Mouse (Mus musculus) neural tube, embryonic 13.5 days (tissue): ENCODE measurements around the gene Snupn. TPM values are rescaled to one million over a fixed set of nuclear protein-coding genes. Genes with fewer than 3 reads are reported as not detected.
A peak's percentile ranks its signal among the peaks of the same experiment; 100 is the strongest.
"Not testable (repeated sequence)": the region's sequence is repeated elsewhere in the genome, so short reads cannot be mapped to it uniquely, and the experiment has no call there.

Experiments
- ATAC-seq: fragments of 200-750 bp; cut with Nextera tagmentation; 2 replicates; pipeline ENCODE4 v1.8.0; 2017; ENCODE audit warnings: low read depth, mild to moderate bottlenecking, moderate TSS enrichment, moderate library complexity
- H3K27ac ChIP-seq: fragments of 300-500 bp; sonication (generic); replicated peaks from 2 replicates; pipeline ENCODE4 v1.5.1; 2015; ENCODE audit warnings: moderate library complexity, mild to moderate bottlenecking, inconsistent platforms
- H3K27me3 ChIP-seq: fragments of 300-500 bp; sonication (generic); 2 replicates; pipeline ENCODE4 v1.6.1; 2015; ENCODE audit warnings: mild to moderate bottlenecking, inconsistent platforms
- H3K36me3 ChIP-seq: fragments of 300-500 bp; sonication (generic); 2 replicates; pipeline ENCODE4 v1.6.1; 2015; ENCODE audit warnings: mild to moderate bottlenecking, inconsistent platforms
- H3K4me1 ChIP-seq: fragments of 300-500 bp; sonication (generic); replicated peaks from 2 replicates; pipeline ENCODE4 v1.6.1; 2015; ENCODE audit warnings: inconsistent platforms
- H3K4me2 ChIP-seq: fragments of 300-500 bp; sonication (generic); 2 replicates; pipeline ENCODE4 v1.6.1; 2015; ENCODE audit warnings: inconsistent platforms, mild to moderate bottlenecking, moderate library complexity
- H3K4me3 ChIP-seq: fragments of 300-500 bp; sonication (generic); 2 replicates; pipeline ENCODE4 v1.5.1; 2015; ENCODE audit warnings: mild to moderate bottlenecking, inconsistent platforms
- H3K9ac ChIP-seq: fragments of 300-500 bp; sonication (generic); 2 replicates; pipeline ENCODE4 v1.6.1; 2015; ENCODE audit warnings: moderate library complexity, mild to moderate bottlenecking, inconsistent platforms
- H3K9me3 ChIP-seq: fragments of 300-500 bp; sonication (generic); 2 replicates; pipeline ENCODE4 v1.6.1; 2016; ENCODE audit warnings: inconsistent platforms
- WGBS: fragments of 180-500 bp; shearing (Covaris S2); methylation state at CpG from one replicate; pipeline ENCODE4 v1.1.7; 2015; 5-methylcytosine and 5-hydroxymethylcytosine counted together
- polyA plus RNA-seq: library from polyadenylated mRNA; unstranded; fragments of >200 nt; fragmentation: Nextera tagmentation; extraction: Ambion mirVana; gene quantifications from 2 replicates; pipeline ENCODE4 v1.2.1, GENCODE M21; 2015

The Snupn gene
- 28.7 and 29.0 TPM in 2 replicates for polyA plus RNA-seq

- Histone ChIP-seq H3K4me1 (peaks cover 14% of the 10 kb centered on the region), H3K4me2 (peak within 1 kb of the TSS; percentile 87), H3K27me3 (no peaks in the 10 kb centered on the region), H3K9ac (peak within 1 kb of the TSS; percentile 79), H3K36me3 (no peaks in the 10 kb centered on the region), H3K9me3 (no peaks in the 10 kb centered on the region), H3K4me3 (peak within 1 kb of the TSS; percentile 63), H3K27ac (peak within 1 kb of the TSS; percentile 82)
- under 1% methylated on average over 50 of the region's 50 CpGs for WGBS
- ATAC-seq: peak; percentile 99
These were observed at the start of gene Snupn for GRCm38 (mm10) chr9:56950414-56951400. TSS of gene Snupn (plus strand) at chr9:56950878.

GRCm38 (mm10) chr9:56901187-56901586 is 49.5 kb upstream of the Snupn start:
- no peak overlapping the region for H3K9ac ChIP-seq
- no peak for ATAC-seq
- 76% methylated on average over 8 of the region's 8 CpGs for WGBS
- H3K9me3 ChIP-seq: no peaks in the 10 kb centered on the region
- no peak overlapping the region for H3K27ac ChIP-seq
- no peak overlapping the region for H3K4me3 ChIP-seq
- no peaks in the 10 kb centered on the region for H3K36me3 ChIP-seq
- no peak overlapping the region for H3K4me2 ChIP-seq
- 0 out of 2 replicates have a peak, but pooled peaks cover 4% of the 10 kb centered on the region for H3K4me1 ChIP-seq
- no peaks in the 10 kb centered on the region for H3K27me3 ChIP-seq

- no peak overlapping the region for H3K27ac ChIP-seq
- ATAC-seq: no peak
- 84% methylated on average over 3 of the region's 3 CpGs for WGBS
- H3K9ac ChIP-seq: no peak overlapping the region
- H3K4me2 ChIP-seq: no peak overlapping the region
- H3K4me3 ChIP-seq: no peak overlapping the region
- no peaks in the 10 kb centered on the region for H3K27me3 ChIP-seq
- H3K4me1 ChIP-seq: 0 out of 2 replicates have a peak, but pooled peaks cover 4% of the 10 kb centered on the region
- H3K36me3 ChIP-seq: no peaks in the 10 kb centered on the region
- H3K9me3 ChIP-seq: no peaks in the 10 kb centered on the region
These were observed 47.0 kb upstream of the Snupn start for GRCm38 (mm10) chr9:56903662-56904061.

GRCm38 (mm10) chr9:56907549-56907948 is 43.1 kb upstream of the Snupn start:
- H3K27ac ChIP-seq: no peak overlapping the region
- no peaks in the 10 kb centered on the region for H3K4me1 ChIP-seq
- no peaks in the 10 kb centered on the region for H3K36me3 ChIP-seq
- peaks cover 4% of the 10 kb centered on the region; the same call in 1 of the 2 replicates for H3K27me3 ChIP-seq
- no peak overlapping the region for H3K4me2 ChIP-seq
- no peaks in the 10 kb centered on the region for H3K9me3 ChIP-seq
- no peak overlapping the region for H3K9ac ChIP-seq
- WGBS: 84% methylated on average over 9 of the region's 9 CpGs
- no peak for ATAC-seq
- no peak overlapping the region for H3K4me3 ChIP-seq

- H3K4me3 ChIP-seq, H3K9me3 ChIP-seq, H3K36me3 ChIP-seq, H3K9ac ChIP-seq, H3K4me1 ChIP-seq, H3K27me3 ChIP-seq, ATAC-seq, H3K4me2 ChIP-seq, H3K27ac ChIP-seq: not testable (repeated sequence)
- WGBS: 58% methylated on average over 4 of the region's 4 CpGs
These were observed 40.7 kb upstream of the Snupn start for GRCm38 (mm10) chr9:56909991-56910390.

- no peak for ATAC-seq
- no peak overlapping the region for H3K27ac ChIP-seq
- H3K9ac ChIP-seq: no peak overlapping the region
- no peaks in the 10 kb centered on the region for H3K36me3 ChIP-seq
- no peaks in the 10 kb centered on the region for H3K9me3 ChIP-seq
- WGBS: 82% methylated on average over 1 of the region's 1 CpGs
- H3K4me2 ChIP-seq: no peak overlapping the region
- no peak overlapping the region for H3K4me3 ChIP-seq
- peaks cover 4% of the 10 kb centered on the region; the same call in 1 of the 2 replicates for H3K27me3 ChIP-seq
- no peaks in the 10 kb centered on the region for H3K4me1 ChIP-seq
These were observed 39.7 kb upstream of the Snupn start for GRCm38 (mm10) chr9:56911017-56911416.

GRCm38 (mm10) chr9:56913991-56914390 is 36.7 kb upstream of the Snupn start:
- ATAC-seq: no peak
- H3K27ac ChIP-seq: no peak overlapping the region
- no peaks in the 10 kb centered on the region for H3K9me3 ChIP-seq
- no peaks in the 10 kb centered on the region for H3K4me1 ChIP-seq
- WGBS: 90% methylated on average over 9 of the region's 9 CpGs
- H3K36me3 ChIP-seq: 0 out of 2 replicates have a peak, but pooled peaks cover 11% of the 10 kb centered on the region
- H3K9ac ChIP-seq: no peak overlapping the region
- H3K4me3 ChIP-seq: no peak overlapping the region
- H3K27me3 ChIP-seq: peaks cover 4% of the 10 kb centered on the region; the same call in 1 of the 2 replicates
- no peak overlapping the region for H3K4me2 ChIP-seq

- WGBS: 100% methylated on average over 1 of the region's 1 CpGs
- no peaks in the 10 kb centered on the region for H3K27me3 ChIP-seq
- H3K4me2 ChIP-seq: no peak overlapping the region
- H3K36me3 ChIP-seq: 0 out of 2 replicates have a peak, but pooled peaks cover 11% of the 10 kb centered on the region
- H3K27ac ChIP-seq: no peak overlapping the region
- H3K9ac ChIP-seq: no peak overlapping the region
- no peak overlapping the region for H3K4me3 ChIP-seq
- no peaks in the 10 kb centered on the region for H3K9me3 ChIP-seq
- no peak for ATAC-seq
- H3K4me1 ChIP-seq: no peaks in the 10 kb centered on the region
These were observed 35.6 kb upstream of the Snupn start for GRCm38 (mm10) chr9:56915116-56915515.

- H3K4me3 ChIP-seq: no peak overlapping the region
- no peak overlapping the region for H3K4me2 ChIP-seq
- no peak overlapping the region for H3K9ac ChIP-seq
- H3K9me3 ChIP-seq: no peaks in the 10 kb centered on the region
- H3K36me3 ChIP-seq: 0 out of 2 replicates have a peak, but pooled peaks cover 11% of the 10 kb centered on the region
- H3K4me1 ChIP-seq: no peaks in the 10 kb centered on the region
- ATAC-seq: no peak
- no peak overlapping the region for H3K27ac ChIP-seq
- WGBS: 83% methylated on average over 5 of the region's 5 CpGs
- H3K27me3 ChIP-seq: no peaks in the 10 kb centered on the region
These were observed 34.8 kb upstream of the Snupn start for GRCm38 (mm10) chr9:56915695-56916410.

GRCm38 (mm10) chr9:56917131-56917530 is 33.5 kb upstream of the Snupn start:
- peaks cover 19% of the 10 kb centered on the region; the same call in 1 of the 2 replicates for H3K36me3 ChIP-seq
- no peak overlapping the region for H3K4me3 ChIP-seq
- WGBS: 81% methylated on average over 2 of the region's 2 CpGs

GRCm38 (mm10) chr9:56918466-56918865 is 32.2 kb upstream of the Snupn start:
- ATAC-seq: no peak
- Histone ChIP-seq H3K4me1 (peaks cover 5% of the 10 kb centered on the region), H3K9ac (no peak overlapping the region), H3K36me3 (peaks cover 21% of the 10 kb centered on the region; the same call in 1 of the 2 replicates), H3K27me3 (no peaks in the 10 kb centered on the region), H3K9me3 (no peaks in the 10 kb centered on the region; the same call in 1 of the 2 replicates), H3K4me2 (no peak overlapping the region), H3K4me3 (no peak overlapping the region), H3K27ac (no peak overlapping the region)
- 97% methylated on average over 13 of the region's 13 CpGs for WGBS

More at GRCm38 (mm10) chr9:56917131-56917530, 33.5 kb upstream of the Snupn start:
- Histone ChIP-seq H3K4me2 (no peak overlapping the region), H3K9ac (no peak overlapping the region), H3K4me1 (no peaks in the 10 kb centered on the region), H3K9me3 (no peaks in the 10 kb centered on the region; the same call in 1 of the 2 replicates), H3K27ac (no peak overlapping the region), H3K27me3 (no peaks in the 10 kb centered on the region)
- ATAC-seq: no peak

- 96% methylated on average over 4 of the region's 4 CpGs for WGBS
- H3K4me2 ChIP-seq: peak overlapping the region; percentile 85; the same call in 1 of the 2 replicates
- peaks cover 46% of the 10 kb centered on the region for H3K4me1 ChIP-seq
- H3K27ac ChIP-seq: no peak overlapping the region
- no peak overlapping the region for H3K9ac ChIP-seq
- H3K4me3 ChIP-seq: no peak overlapping the region
- ATAC-seq: no peak
- H3K36me3 ChIP-seq: peaks cover 18% of the 10 kb centered on the region; the same call in 1 of the 2 replicates
- no peaks in the 10 kb centered on the region for H3K27me3 ChIP-seq
- no peaks in the 10 kb centered on the region; the same call in 1 of the 2 replicates for H3K9me3 ChIP-seq
These were observed 27.9 kb upstream of the Snupn start for GRCm38 (mm10) chr9:56922746-56923145.
